Mouse (Mus musculus) T-helper 17 cell (primary cell): ENCODE data around the gene Zfp341.

Source experiments
- in situ Hi-C, 2 experiments: fragments of 300-600 bp; cut with MboI, MseI; formaldehyde crosslinking; loops; 1 replicate in 1 of 2; 2 replicates in 1 of 2; pipeline ENCODE4 v1.15.1; 2025; ENCODE audit warnings: high pct_unique_total_duplicates in 2 of 2

Gene Zfp341

DNA sequence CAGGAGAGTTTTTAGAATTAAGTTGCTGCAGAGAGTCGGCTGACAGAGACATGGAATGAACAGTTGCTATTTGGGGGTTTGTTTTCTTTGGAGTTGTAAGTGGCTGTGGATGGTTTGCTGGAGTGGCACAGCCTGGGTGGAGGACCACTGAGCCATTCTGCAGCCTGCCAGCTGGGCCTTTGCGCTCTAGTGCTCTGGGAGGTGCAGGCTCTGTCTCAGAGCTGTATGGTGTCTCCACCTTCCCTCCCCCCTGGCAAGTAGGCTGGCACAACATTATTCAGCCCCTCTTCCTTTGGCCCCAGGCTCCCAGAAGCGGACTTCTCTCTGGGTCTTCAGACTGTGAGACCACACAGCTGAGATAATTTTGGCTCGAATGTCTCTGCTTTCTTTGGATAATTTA is 60.9 kb downstream of the Zfp341 start:
- in situ Hi-C loops: no loop called here

DNA sequence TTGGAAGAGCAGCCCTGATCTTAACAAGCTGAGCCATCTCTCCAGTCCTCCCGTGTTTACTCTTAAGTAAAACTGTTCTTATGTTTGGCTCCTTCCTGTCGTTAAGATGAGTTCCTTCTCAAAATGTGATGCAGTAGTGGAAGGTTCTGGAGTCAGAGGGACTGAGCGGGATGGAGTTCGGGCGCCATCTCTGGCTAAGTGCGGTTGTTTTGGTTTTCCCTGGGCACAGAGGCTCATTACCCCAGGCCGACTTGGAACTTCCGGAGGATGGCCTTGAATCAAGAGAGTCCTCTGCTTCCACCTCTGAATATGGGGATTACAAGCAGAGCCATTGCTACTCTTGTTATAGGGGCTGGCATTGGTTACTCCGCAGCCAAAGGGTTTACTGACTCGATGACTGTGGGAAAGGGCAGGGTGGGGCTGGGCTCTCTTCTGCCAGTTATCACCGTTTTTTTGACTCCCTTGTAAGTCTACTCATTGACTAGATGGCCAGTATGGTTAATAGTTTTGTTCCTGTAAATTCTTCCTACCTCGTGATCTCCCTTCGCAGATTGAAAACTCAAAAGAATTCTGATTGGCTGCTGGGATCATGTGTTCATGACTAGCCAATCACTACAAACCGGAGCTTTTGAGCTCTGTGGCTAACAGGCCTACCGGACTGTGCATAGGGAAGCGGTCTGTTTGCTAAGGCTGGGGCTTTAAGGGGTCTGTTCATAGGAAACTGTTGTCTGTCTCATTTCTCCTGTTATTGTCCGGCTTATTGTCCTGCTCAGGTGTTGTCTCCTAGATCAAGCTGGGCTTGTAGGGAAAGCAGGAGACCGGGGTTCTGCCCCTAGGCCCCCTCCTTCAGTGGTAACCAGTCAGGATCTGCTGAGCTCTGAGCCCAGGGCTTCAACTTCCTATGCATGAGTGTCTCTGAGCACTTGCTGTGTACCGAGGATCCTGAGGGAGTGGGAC is 63.8 kb downstream of the Zfp341 start:
- in situ Hi-C loops: no loop called here

DNA sequence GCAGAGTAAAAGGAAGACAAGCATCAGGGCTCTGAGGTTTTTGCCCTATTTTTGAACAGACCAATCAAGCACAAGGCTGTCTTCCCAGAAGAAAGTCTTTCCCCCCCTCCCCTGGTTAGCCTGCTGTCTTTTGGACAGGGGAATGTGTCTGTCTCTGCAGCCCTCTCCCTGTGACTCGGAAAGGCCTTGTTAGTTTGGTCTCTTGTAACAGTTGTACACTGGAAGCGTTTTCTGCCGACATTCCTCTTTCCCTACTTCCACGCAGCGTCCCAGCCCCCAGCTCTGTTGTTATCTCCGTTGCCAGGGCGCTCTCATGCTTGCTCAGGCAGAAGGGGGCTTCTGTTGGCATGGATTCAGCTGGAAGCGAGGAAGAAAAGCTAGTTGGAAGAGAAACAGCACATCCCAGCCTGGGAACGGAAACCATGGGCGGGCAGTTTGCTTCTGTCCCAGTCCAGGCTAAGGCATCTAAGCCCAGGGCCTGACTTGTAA is 64.6 kb downstream of the Zfp341 start:
- in situ Hi-C loops: no loop called here

DNA sequence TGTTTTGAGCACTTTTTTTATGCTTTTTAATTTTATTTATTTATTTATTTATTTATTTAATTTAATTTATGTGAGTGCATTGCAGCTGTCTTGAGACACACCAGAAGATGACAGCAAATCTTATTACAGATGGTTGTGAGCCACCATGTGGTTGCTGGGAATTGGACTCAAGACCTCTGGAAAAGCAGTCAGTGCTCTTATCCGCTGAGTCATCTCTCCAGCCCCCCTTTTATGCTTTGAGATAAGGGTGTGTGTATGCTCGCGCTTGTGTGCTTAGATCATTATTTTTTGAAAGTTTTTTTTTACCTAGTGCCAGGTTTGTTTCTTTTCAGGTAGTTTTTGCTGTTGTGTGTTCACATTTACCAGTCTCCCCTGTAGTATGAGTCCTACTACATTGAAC is 65.9 kb downstream of the Zfp341 start:
- in situ Hi-C loops: no loop called here

DNA sequence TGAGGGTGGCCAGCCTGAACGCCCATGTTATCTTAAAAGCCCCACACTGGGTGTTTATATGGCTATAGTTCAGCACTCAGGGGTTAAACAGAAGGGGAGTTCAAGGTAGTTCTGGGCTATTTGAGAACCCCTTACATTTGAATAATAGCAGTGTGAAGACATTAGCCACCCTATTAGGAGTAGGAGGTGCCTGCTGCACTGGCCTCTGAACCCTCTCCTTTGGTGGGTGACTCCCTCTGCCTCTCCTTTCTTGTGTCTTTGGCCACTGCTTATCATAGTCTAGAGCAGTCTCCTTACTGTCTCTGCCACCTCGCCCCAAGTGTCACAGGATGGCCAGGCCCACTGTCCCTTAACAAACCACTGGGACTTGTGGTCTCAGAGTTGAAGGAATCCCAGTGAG is 67.2 kb downstream of the Zfp341 start:
- in situ Hi-C loops: no loop called here

DNA sequence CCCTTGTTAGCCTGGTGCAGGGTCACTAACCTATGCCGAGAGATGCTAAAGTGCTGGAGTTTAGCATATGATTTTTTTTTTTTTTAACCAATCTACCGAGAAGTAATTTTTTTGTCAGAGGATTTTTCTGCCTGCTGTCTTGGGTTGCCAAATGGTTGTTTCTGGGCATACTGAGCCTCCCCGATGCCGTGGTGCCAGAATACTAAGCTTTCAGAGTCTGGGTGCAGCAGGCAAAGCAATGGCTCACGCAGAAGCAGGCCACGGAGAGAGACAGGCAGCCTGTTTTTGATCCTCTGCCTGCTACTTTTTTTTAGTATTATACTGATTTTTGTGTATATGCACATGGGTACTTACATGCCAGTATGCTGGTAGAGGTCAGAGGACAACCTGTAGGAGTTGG is 67.8 kb downstream of the Zfp341 start:
- in situ Hi-C loops: no loop called here

DNA sequence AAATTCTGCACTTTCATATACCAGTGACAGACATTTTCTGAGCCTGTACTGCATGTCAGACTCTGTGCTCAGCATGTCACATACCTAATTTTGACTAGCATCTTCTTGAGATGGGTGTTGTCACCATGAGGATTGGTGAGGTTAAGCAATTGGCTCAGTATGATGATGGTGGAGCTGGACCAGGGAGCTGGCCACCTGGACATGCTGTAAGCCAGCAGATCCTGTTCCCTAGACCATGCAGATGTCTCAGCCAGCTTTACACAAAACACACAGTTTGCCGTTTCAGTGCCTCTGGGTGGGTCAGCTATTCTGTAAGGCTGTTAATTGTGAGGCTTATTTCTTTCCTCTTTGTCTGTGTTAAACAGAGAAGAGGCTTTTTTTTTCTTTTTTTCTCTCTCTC is 69.6 kb downstream of the Zfp341 start:
- in situ Hi-C loops: no loop called here

DNA sequence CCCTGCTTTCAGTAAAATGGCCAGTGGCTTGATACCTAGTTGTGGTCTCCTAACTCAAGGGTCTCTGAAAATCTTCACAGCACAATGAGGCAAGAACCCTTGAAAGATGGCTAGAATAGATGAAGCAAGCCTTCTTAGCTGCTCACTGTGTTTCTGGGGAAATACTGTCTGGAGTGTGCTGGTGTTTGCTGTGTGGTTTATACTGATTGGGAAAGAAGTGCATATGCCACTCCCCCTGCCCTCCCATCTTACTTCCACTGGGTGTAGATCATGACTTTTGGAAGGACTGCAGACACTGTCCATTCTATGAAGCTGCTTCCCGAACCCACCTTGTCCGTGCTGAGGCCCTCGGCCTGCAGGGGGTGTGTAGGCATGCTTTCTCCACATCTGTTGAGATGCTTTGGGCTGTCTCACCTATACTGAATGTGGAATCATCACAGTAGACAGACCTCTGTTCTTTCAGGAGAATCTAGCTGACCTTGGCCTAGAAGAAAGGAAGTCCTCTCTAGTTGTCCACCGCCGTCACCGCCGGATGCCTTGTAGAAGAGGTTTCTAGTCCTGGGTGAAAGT is 71.9 kb downstream of the Zfp341 start:
- in situ Hi-C loops: no loop called here

DNA sequence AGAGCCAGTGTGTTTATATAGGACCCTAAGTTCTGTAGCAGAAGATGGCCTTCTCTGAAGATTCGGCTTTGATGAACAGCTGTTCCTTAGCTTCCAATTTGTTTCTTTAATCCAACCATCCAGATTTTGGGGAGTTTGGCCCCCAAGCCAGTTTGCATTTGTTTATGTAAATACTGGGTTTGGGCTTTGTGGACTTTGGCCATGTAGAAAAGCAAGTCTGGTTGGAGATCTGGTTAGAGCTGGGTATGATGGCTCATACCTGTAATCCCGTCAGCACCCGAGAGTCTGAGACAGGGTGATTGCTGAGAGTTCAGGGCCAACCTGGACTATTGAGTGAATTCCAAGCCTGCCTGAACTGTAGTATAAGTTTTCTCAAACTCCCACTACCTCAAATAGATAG is 72.7 kb downstream of the Zfp341 start:
- in situ Hi-C loops: no loop called here

DNA sequence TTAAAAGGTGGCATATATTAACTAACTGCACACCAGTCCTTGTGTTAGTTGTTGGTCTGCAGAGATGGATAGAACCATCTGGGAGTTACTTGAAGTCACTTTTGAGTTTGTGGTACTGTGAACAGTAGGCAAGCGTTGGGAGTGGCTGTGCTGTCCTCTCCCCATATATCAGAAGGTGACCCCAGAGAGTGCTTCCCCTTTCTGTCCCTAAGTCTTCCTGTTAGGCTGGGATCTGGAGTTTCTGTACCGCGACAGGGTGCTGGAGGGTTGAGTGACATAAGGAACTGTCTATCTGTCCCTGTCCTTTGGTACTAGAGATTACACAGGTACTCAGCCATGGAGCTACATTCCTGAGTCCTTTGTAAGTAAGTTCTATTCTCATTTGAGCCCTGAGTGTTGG is 73.7 kb downstream of the Zfp341 start:
- in situ Hi-C loops: no loop called here

DNA sequence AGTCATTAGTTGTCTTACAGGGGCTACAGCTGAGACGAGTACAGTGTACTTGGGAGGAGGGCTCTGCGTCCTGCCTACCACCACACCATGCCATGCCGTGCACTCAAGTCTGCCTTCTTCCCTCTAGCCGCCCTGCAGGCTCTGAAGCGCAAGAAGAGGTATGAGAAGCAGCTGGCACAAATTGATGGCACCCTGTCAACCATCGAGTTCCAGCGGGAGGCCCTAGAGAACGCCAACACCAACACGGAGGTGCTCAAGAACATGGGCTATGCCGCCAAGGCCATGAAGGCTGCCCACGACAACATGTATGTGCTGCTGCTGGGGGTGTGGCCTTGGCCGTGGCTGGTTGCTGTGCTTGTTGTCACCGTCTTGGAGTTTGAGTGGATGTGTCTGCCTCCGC is 76.3 kb downstream of the Zfp341 start:
- in situ Hi-C loops: no loop called here

DNA sequence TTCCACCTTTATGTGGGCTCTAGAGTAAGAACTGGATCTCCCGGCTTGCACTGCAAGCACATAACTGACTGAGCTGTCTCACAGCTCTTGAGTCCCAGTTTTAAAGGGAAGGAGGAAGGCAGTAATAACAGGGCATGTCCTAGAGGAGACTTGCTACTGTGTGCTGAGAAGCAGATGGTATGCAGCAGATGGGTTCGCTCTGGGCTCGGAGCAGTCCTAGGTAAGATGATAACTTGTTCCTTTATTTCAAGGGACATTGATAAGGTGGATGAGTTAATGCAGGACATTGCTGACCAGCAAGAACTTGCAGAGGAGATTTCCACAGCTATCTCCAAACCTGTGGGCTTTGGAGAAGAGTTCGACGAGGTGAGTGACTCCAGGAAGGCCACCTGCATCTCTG is 77.9 kb downstream of the Zfp341 start:
- in situ Hi-C loops: no loop called here

DNA sequence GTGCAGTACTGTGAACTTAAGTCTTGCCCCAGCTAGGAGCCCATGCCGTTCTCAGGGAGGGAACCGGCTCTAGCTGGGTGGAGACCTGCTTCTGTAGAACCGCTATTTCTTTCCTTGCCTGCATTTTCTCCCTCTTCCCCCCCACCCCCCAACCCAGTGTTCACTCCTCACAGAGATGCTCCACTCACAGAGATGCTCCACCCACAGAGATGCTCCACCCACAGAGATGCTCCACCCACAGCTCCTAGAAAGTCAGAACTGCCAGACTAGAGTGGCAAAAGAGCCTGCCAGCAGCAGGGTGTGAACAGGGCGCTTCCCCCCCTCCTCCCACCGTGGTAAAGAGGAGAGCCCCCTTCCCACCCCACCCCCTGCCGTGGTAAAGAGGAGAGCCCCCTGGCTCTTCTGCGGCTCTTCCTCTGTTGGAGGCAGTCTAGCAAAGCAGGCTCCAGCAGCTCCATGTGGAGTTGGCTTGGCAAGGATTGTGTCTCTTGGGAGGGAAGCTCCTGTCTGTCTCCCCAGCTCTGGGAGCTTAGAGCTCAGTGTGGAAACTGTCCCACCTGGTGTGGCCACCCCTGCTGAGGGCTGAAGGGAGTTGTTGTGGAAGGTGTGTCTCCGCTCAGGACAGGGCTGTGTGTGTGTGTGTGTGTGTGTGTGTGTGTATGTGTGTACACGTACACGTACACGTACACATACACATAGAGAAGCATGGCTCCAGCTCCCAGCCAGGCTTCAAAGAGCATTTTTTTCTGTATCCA is 80.3 kb downstream of the Zfp341 start:
- in situ Hi-C loops: no loop called here

DNA sequence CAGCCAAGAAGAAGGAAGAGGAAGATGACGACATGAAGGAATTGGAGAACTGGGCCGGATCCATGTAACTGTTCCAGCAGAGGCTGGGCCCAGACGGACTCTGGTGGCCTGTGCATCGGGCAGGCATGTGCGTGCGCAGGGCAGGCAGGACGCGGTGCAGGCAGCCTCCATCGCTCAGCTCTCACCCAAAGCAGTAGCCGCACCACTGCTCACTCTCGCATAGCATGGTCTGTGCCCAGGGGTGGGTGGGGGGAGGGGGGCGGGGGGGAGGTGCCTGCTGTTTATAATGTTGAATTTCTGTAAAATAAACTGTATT is 80.8 kb downstream of the Zfp341 start:
- in situ Hi-C loops: no loop called here

DNA sequence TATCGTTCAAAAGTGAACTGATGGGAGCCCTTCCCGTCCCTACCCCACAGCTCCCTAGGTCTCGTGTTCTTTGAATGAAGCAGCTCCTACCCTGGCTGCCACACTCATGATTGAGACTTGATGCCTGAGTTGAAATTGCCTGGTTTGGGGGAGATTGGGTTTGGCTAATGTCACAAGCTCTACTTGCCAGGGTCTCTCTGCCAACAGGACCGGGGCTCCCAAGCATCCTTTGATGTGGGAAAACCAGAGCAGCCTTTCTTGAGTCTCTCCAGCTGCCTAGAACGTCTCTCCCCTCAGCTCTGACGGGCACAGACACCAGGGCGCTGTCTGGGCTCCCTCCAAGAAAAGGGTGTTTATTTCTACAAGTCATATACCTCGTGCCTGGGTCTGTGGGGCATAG is 82.6 kb downstream of the Zfp341 start:
- in situ Hi-C loops: no loop called here
